Mouse (Mus musculus): ENCODE measurements around the gene Stat5b. TPM values are rescaled to one million over a fixed set of nuclear protein-coding genes. Genes with fewer than 3 reads are reported as not detected.

The Stat5b gene
- polyA plus RNA-seq, 1 experiment: 13.7 TPM

GRCm38 (mm10) chr11:100890481-100890880 lies 40.0 kb upstream of the Stat5b start:
- no peaks in the 10 kb centered on the region for H3K4me1 ChIP-seq (ENCODE audit: control insufficient read depth, insufficient read depth, low read length)
- no peak overlapping the region for H3K4me3 ChIP-seq (ENCODE audit: insufficient read depth, low read length)
- no peak overlapping the region for H3K27ac ChIP-seq (ENCODE audit: insufficient read depth, low read length)
- TF ChIP-seq CTCF (IDR thresholded peaks at IDR 0.05; ENCODE audit: borderline replicate concordance, insufficient read depth, low read length): no peak
- TF ChIP-seq POLR2A (IDR thresholded peaks at IDR 0.05; ENCODE audit: low read depth, low read length): no peak

- no peaks in the 10 kb centered on the region for H3K4me1 ChIP-seq (ENCODE audit: control insufficient read depth, insufficient read depth, low read length)
- no peak overlapping the region for H3K27ac ChIP-seq (ENCODE audit: insufficient read depth, low read length)
- TF ChIP-seq CTCF (IDR thresholded peaks at IDR 0.05; ENCODE audit: borderline replicate concordance, insufficient read depth, low read length) (no peak), POLR2A (IDR thresholded peaks at IDR 0.05; ENCODE audit: low read depth, low read length) (no peak)
- H3K4me3 ChIP-seq (ENCODE audit: insufficient read depth, low read length): no peak overlapping the region
These were observed 37.9 kb upstream of the Stat5b start for GRCm38 (mm10) chr11:100888348-100888820.

- TF ChIP-seq POLR2A (IDR thresholded peaks at IDR 0.05; ENCODE audit: low read depth, low read length) (no peak), CTCF (IDR thresholded peaks at IDR 0.05; ENCODE audit: borderline replicate concordance, insufficient read depth, low read length) (no peak)
- no peak overlapping the region; the same call in 1 of the 2 replicates for H3K27ac ChIP-seq (ENCODE audit: insufficient read depth, low read length)
- no peak overlapping the region for H3K4me3 ChIP-seq (ENCODE audit: insufficient read depth, low read length)
- H3K4me1 ChIP-seq (ENCODE audit: control insufficient read depth, insufficient read depth, low read length): no peaks in the 10 kb centered on the region
These were observed 37.2 kb upstream of the Stat5b start for GRCm38 (mm10) chr11:100887764-100888163.

GRCm38 (mm10) chr11:100887236-100887635 lies 36.7 kb upstream of the Stat5b start:
- no peak overlapping the region; the same call in 1 of the 2 replicates for H3K27ac ChIP-seq (ENCODE audit: insufficient read depth, low read length)
- no peaks in the 10 kb centered on the region for H3K4me1 ChIP-seq (ENCODE audit: control insufficient read depth, insufficient read depth, low read length)
- TF ChIP-seq CTCF (IDR thresholded peaks at IDR 0.05; ENCODE audit: borderline replicate concordance, insufficient read depth, low read length): no peak
- no peak overlapping the region for H3K4me3 ChIP-seq (ENCODE audit: insufficient read depth, low read length)

GRCm38 (mm10) chr11:100886188-100886740 lies 35.7 kb upstream of the Stat5b start:
- no peaks in the 10 kb centered on the region for H3K4me1 ChIP-seq (ENCODE audit: control insufficient read depth, insufficient read depth, low read length)
- no peak overlapping the region for H3K27ac ChIP-seq (ENCODE audit: insufficient read depth, low read length)
- TF ChIP-seq CTCF (IDR thresholded peaks at IDR 0.05; ENCODE audit: borderline replicate concordance, insufficient read depth, low read length) (no peak), POLR2A (IDR thresholded peaks at IDR 0.05; ENCODE audit: low read depth, low read length) (no peak)
- no peak overlapping the region for H3K4me3 ChIP-seq (ENCODE audit: insufficient read depth, low read length)

GRCm38 (mm10) chr11:100885472-100885871 lies 34.9 kb upstream of the Stat5b start:
- Histone ChIP-seq H3K4me3 (ENCODE audit: insufficient read depth, low read length) (no peak overlapping the region), H3K4me1 (ENCODE audit: control insufficient read depth, insufficient read depth, low read length) (no peaks in the 10 kb centered on the region), H3K27ac (ENCODE audit: insufficient read depth, low read length) (no peak overlapping the region)
- TF ChIP-seq CTCF (IDR thresholded peaks at IDR 0.05; ENCODE audit: borderline replicate concordance, insufficient read depth, low read length) (no peak), POLR2A (IDR thresholded peaks at IDR 0.05; ENCODE audit: low read depth, low read length) (no peak)

- TF ChIP-seq CTCF (IDR thresholded peaks at IDR 0.05; ENCODE audit: borderline replicate concordance, insufficient read depth, low read length) (no peak), POLR2A (IDR thresholded peaks at IDR 0.05; ENCODE audit: low read depth, low read length) (no peak)
- no peak overlapping the region for H3K4me3 ChIP-seq (ENCODE audit: insufficient read depth, low read length)
- no peak overlapping the region for H3K27ac ChIP-seq (ENCODE audit: insufficient read depth, low read length)
- H3K4me1 ChIP-seq (ENCODE audit: control insufficient read depth, insufficient read depth, low read length): no peaks in the 10 kb centered on the region
These were observed 33.1 kb upstream of the Stat5b start for GRCm38 (mm10) chr11:100883640-100884039.

GRCm38 (mm10) chr11:100879321-100880078 lies 29.0 kb upstream of the Stat5b start:
- no peak for TF ChIP-seq CTCF (IDR thresholded peaks at IDR 0.05; ENCODE audit: borderline replicate concordance, insufficient read depth, low read length)
- TF ChIP-seq POLR2A (IDR thresholded peaks at IDR 0.05; ENCODE audit: low read depth, low read length): no peak
- Histone ChIP-seq H3K4me1 (ENCODE audit: control insufficient read depth, insufficient read depth, low read length) (no peaks in the 10 kb centered on the region), H3K4me3 (ENCODE audit: insufficient read depth, low read length) (no peak overlapping the region), H3K27ac (ENCODE audit: insufficient read depth, low read length) (no peak overlapping the region)

GRCm38 (mm10) chr11:100875761-100876160 lies 25.2 kb upstream of the Stat5b start:
- no peak overlapping the region for H3K27ac ChIP-seq (ENCODE audit: insufficient read depth, low read length)
- TF ChIP-seq CTCF (IDR thresholded peaks at IDR 0.05; ENCODE audit: borderline replicate concordance, insufficient read depth, low read length): no peak
- no peak overlapping the region for H3K4me3 ChIP-seq (ENCODE audit: insufficient read depth, low read length)
- H3K4me1 ChIP-seq (ENCODE audit: control insufficient read depth, insufficient read depth, low read length): no peaks in the 10 kb centered on the region

GRCm38 (mm10) chr11:100870968-100871350 lies 20.4 kb upstream of the Stat5b start:
- H3K27ac ChIP-seq (ENCODE audit: insufficient read depth, low read length): no peak overlapping the region
- no peak for TF ChIP-seq POLR2A (IDR thresholded peaks at IDR 0.05; ENCODE audit: low read depth, low read length)
- no peak for TF ChIP-seq CTCF (IDR thresholded peaks at IDR 0.05; ENCODE audit: borderline replicate concordance, insufficient read depth, low read length)
- H3K4me3 ChIP-seq (ENCODE audit: insufficient read depth, low read length): no peak overlapping the region
- H3K4me1 ChIP-seq (ENCODE audit: control insufficient read depth, insufficient read depth, low read length): no peaks in the 10 kb centered on the region
